Mouse (Mus musculus) fat pad, adult 2 months (tissue): ENCODE results near the gene Scrn1.

ENCODE experiments used
- DNase-seq: peaks from one replicate; pipeline ENCODE4 v3.0.0-alpha.2; 2011; ENCODE audit warnings: low read depth, low spot score; ENCODE audit errors: extremely low read depth

Scrn1 gene

DNA sequence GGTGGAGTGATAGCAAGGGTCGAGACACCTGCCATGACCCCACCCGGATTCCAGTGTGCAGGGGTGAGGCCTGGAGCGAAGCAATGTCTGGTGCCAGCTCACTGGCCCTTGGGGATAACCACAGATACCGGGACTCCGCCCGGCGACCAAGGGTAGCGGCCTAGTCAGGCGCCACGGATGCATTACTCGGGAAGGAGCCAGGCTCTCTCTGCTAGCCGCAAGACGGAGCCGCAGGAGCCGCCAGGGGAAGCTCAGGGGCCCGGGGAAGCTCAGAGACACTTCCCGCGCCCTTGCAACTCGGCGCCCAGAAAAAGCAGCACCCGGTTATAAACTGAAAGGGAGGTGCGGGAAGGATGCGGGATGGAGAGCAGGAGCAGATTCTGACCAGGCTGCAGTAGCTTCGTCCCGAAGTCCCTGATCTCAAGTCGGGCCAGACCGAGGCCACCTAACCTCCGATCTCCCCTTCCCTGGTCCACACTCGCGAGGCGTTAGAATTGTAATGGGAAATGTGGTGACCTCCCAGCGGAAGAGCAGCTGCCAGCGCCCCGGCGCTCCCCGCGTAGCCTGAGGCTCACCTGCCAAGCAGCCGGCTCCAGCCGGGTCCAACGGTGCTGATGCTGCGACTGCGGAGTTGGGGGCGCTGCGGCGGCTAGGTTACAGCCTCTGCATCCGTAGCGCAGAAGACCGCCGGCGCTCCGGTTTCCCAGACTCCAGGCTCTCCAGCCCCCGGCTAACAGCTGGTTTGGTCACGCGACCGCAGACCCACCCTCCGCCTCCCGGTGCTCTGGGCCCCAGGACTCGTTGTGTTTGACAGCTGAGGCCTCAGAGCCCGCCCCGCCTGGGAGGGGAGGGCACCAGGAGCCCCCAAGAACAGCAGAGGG lies at the start of gene Scrn1:
Gene Scrn1, minus strand, starts transcription at position 825 of the 881 bp plus-strand sequence.
- no peak for DNase-seq

DNA sequence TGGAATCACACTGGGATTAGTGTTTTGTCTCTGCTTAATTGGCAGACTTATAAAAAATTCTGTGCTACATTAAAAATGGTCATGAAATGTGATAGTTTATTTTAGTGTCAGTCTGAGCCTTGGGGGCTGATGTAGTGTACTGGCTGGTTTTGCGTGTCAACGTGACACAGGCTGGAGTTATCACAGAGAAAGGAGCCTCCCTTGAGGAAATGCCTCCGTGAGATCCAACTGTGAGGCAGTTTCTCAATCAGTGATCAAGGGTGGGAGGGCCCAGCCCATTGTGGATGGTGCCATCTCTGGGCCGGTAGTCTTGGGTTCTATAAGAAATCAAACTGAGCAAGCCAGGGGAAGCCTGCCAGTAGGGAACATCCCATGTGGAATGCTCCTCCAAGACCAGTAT lies 40.0 kb upstream of the Scrn1 start:
- DNase-seq = no peak

DNA sequence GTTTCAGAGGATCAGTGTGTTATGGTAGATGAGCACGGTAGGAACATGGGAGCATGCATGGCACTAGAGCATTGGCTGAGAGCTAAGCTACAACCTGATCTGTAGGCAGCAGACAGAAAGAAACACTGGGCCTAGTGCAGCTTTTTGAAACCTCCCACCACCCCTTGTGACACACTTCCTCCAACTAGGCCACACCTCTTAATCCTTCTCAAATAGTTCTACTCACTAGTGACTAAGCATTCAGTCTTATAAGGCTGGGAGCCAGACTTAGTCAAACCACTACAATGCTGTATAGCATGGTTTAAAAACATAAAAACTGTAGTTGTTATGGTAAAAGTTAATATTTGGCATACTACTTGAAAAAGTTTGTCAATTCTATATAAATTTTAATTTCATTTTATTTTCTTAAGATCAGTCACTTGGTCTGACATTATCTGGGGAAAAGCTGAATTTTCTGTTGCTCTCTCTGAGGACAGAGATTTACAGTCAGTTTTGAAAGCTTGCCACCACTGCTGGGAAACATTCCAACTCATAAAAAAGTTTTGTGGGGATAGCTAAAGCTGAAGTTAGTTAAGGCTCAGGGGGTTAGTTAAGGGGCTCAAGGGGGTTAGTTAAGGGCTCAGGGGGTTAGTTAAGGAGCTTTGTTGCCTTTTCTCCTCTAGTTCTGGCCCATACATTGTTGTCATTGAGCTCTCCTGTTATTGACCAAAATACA lies 37.9 kb upstream of the Scrn1 start:
- no peak for DNase-seq

DNA sequence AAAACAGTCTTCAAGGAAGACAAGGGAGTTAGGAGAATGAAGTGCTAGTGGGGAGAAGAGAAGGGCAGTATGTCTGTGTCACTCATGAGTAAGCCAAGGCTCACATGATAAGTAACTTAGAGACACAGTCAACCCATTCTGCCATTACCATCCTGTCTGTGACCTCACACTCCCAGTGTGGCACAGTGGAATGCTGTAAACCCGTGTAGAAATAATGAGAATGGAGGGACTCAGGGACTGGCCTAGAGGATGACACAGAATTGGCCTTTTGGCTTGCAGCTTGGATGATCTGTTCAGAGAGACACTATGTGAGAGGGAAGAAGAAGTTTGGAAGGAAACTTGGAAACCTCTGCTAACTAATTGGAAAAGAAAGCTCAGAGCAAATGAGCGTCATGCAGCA lies 36.6 kb upstream of the Scrn1 start:
- DNase-seq = no peak

DNA sequence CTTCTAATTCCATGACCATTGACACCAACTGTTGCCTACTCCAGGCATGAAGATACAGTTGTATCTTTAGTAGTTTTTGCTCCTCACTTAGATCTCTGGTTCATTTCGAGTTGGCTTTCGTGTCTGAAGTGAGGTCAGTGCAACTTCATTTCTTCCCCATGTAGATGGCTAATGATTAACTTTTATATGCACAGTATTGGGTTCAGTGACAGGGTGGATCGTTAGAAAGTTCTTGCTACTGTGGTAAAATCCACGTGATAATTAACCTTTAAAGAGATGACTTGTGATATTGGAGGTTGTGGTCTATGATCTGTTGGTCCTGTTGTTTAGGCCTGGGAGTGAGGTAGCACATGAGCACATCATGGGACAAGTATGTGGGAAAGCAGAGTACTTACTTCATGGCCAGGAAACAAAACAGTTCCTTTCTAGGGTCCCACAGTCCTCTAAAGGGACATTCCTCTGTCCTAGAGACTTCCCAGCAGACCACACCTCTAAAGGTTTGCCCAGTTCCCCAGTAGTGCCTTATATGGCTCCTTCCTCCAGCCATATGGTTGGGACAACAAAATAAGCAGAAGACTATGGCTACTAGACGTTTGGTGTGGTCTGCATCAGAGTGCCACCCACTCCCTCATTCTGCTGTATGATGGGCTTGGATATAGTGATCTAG lies 34.5 kb upstream of the Scrn1 start:
- DNase-seq = no peak

DNA sequence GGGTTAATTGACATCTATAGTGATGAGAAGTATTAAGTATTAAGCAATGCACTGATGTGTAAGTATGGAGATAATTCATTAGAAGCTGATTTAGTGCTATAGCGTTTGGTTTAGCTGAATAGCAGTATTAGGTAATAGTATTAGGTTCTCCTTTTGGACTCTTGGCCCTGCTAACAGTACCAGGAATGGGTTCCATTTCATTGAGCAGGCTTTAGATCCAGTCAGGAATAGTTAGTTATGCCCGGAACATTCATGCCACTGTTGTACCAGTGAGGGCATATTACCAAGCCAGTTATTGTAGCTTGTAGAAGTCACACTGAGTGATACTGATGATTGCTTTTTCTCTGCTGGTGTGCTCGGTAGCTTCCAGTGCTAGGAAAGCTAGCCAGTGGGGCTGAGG lies 31.4 kb upstream of the Scrn1 start:
- DNase-seq = no peak

DNA sequence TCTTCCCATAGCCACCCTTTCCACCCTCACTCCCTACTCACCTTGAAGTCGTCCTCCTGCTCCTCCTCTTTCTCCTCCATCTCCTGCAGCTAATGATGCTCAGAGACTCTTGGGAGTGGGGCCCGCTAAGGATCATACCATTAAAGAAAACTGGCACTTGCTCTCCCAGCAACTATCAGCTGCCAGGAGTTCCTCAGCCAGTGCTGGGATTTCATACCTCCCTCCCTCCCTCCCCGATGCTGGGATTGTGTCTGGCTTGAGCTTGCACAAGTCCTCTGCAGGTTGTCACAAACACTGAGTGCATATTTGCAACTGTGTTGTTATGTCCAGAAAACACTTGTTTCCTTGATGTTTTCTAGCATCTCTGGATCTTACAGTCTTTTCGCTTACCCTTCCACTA lies 30.9 kb upstream of the Scrn1 start, which contains the start of gene Fkbp14:
Gene Fkbp14, minus strand, starts transcription at position 101 of the 400 bp plus-strand sequence.
- no peak for DNase-seq

DNA sequence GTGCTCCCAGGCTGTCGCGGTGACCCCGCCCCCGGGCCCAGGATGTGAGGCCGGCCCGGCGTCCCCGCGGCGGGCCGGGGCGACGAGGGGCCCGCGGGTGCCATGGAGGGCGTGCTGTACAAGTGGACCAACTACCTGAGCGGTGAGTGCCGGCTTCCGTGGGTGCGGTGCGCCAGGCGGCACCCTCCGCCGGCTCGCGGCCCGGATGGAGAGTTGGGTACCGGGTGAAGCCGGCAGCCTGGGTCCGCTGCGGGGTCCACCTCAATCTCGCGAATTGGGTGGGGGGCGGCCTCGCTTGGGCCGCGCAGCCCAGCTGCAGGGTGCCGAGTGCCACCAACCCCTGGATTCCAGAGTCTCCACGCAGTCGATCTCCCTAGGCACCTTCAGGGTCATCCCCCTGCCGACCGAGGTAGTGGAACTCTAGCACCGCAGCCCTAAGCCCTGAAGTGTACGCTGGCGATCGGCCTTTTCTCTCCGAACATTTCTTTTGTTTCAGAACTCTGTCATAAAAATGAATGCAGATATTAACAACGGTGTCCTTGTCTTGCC lies 29.1 kb upstream of the Scrn1 start:
- no peak for DNase-seq

DNA sequence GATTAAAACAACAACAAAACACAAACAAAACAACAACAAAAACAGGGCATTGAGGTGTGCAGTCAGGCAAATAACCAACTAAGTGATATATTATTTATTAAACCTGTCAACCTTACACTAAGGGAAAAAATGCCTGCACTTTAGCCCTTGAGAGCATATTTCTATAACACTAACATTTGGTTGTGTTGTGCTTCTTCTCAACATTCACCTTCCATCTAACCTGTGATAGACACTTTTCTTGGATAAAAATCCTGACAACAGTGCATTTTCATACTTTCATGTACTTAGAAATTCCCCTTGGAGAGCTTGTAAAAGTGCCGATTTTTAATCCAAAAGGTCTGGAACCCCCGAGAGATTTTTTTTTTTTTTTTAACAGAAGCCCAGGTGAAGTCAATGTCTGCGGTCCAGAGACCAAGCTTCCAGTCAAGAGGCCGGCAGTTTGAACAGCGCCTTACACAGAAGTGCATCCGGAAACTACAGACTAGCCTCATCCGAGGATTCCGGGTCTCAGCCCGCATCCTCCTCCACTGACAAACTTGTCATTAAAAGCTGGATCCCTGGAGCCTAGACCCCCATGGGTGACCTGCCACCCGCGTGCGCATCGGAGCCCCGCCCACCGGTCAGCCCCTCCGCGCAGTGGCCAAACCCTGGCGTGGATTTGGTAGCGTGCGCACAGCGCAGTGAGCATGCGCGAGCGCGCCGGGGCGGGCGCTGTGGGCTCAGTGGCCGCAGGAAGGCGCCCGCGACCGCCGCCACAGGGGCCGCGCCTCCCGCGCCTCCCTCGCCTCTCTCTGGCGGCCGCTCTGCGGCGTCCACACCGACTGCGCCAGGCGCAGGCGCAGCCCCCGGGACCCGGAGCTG lies 28.4 kb upstream of the Scrn1 start, which contains the start of gene Plekha8:
Gene Plekha8, plus strand, starts transcription at position 643 of the 861 bp plus-strand sequence.
- no peak for DNase-seq

DNA sequence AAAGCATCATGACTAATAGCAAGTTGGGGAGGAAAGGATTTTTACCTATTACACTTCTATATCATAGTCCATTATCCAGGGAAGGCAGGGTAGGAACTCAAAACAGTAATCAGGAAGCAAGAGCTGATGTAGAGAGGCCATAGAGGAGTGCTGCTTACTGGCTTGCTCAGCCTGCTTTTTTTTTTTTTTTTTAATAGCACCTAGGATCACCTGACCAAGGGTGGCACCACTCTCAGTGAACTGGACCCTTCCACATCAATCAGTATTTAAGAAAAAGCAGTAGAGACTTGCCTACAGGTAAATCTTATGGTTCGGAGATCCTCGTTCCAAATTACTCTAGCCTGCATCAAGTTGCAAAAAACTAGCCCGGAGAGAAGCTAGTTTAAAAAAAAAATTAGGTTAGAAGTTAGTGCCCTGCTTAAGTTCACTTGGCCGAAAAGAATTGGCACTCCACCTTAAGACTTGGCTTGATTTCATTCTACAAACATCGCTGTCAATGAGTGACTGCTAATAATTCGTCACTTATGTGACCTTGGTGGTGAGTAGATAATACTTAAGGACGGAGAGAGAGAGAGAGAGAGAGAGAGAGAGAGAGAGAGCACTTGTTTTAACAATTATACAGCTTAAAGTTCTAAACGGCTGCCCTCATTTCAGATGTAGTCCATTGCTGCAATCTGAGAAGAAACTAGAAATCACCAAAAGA lies 27.6 kb upstream of the Scrn1 start:
- no peak for DNase-seq

DNA sequence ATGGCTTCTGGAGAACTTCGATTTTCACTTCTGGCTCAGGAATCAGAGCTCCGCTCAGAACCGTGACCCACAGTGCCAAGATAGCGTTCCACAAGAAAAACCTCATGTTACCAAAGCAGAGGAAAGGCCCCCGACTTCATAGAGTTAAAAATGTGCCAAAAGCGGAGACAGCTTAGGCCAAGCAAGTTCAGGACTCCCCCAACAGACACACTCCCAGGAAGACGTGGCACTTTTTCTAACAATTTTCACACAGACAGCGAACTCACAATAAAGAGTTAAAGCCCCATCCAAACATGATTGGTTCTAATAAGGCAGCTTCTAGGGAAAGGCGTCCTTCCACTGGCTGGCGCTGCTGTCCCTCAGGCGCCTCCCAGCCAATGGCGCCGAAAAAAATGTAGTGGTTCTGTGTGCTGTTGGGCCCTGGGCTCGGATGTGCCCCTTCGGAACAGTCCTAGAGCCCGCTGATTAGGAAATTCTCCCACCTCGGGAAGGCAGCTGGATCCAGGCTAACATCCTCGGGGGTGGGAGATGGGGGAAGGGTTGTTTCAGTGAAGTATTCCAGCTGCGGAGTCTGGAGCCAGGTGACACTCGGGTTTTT lies 26.7 kb upstream of the Scrn1 start:
- no peak for DNase-seq

DNA sequence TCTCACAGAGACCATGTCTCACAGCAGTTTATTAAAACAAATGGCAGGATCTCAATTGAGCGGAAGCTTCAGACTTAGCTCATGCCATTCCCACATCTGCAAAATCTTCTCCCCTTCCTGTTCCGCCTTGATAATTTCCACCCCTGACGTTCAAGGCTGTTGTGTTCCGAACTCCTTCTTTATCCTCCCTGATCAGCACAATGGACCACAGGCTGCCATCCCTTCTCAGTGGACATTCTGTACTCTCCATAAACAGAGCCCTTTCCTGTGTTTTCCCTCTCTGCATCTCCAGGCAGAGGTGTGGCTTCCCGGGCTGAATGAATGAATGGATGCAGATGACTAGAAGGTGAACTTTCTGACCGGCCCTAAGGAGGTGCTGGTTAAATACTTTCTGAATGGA lies 25.5 kb upstream of the Scrn1 start:
- DNase-seq = no peak

DNA sequence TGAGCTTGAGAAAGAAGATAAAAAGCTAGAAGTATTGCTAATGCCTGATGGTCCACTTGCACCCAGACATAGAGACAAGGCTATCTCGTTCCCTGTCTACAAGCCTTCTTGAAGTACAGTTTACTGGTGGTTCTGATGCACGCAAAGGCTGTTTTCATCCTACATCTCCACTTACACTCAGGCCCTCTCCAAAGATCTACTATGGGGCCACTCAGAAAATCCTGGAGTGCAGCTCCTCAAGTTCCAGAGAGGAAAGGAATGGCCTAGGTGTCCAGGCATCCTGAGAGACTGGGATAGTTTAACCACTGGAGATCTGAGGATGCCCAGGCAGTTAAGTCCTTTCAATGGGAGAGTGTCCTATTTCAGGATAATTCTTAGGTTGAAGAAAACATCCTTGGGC lies 24.4 kb upstream of the Scrn1 start:
- DNase-seq = no peak

DNA sequence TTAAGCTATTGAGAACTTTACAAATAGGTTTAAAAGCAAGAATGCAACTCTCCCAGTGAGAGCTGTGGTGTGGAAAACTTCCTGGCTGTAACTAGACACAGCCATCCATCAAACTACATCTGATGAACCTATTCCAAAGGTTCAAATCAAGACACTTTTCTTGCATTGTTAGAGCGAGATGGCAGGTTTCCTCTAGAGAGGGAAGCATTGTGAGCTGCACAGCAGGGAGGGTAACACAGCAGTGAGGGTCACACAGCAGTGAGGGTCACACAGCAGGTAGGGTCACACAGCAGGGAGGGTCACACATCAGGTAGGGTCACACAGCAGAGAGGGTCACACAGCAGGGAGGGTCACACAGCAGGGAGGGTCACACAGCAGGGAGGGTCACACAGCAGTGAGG lies 21.9 kb upstream of the Scrn1 start:
- no peak for DNase-seq

DNA sequence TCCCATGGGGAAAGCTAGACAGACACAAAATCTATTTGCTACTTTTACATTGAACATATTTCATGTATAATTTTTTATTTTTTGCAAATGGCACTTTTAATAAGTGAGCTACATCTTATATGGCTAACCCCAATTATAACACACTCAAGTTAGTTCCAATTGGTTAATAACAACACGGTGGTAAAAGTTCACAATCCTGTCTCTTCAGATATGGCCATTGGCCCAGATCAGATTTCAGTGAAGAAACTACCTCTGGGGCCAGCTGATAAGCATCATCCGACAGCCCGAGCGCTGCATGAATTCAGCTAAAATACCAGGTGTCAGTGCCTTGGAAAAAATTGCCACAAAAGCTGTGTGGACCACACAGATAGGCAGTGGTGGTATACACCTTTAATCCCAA lies 21.4 kb upstream of the Scrn1 start:
- DNase-seq = no peak

DNA sequence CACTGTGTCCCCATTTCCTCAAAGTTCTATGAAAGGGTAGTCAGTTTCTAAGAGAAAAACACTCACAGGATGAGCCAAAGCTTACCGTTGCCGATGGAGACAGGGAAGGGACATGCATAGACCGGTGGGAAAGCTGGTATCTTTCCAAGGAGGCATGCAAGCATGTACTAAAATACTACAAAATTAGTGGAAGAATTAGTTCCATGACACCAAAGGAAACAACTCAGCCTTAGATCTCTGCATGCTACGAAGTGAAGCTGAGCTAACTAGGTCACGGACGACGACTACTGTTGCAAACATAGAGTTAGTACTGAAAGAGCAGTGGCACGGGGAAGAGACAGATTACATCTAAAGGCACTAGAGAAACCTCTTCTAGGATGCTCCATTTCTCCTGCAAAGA lies 20.6 kb upstream of the Scrn1 start:
- DNase-seq = no peak

DNA sequence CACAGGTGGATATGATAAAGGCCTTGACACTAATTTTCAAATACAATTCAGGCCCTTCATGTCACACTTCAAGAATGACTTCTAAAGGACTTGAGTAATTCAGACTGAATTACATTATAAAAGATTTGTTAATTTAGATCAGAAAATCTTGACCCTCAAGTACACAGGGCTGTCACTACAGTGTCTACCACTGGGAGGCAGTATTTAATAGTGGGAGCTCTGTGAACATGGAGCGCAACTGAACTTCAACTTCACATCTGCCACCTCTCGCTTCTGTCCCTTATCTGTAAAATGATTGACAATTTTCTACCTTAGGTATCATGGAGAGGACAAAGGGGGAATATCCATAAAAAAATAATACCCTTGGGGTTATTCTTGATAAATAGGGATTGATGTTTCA lies 19.9 kb upstream of the Scrn1 start:
- no peak for DNase-seq

DNA sequence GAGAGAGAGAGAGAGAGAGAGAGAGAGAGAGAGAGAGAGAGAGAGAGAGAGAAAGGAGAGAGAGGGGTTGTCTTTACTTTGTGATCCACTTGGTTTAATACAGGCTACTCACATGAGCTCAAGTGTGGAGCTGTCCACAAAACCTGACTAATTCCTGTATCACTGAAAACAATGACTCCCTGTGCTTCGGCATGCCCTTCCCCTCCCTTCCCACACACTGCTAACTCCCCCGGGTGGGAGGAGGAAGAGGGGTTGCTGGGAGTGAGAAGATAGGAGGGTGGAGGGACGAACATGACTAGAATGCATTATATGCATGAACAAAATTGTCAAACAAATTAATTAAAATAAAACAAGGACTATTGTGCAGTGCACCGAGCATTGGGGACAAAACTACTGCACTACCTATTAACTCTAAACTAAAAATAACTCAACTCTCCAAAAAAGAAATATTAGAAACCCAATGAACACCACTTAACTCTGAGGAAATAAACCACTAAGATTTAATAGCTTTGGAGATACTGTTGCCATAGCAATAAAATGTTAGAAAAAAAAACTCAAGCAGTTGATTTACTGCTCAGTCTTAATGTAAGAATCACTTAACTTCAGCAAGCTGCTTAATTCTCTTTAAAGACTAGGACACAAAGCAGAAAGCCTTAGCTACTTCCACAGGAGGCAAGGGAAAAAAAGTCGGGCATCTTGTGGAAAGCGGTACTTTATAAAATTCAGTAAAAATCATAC lies 7.1 kb upstream of the Scrn1 start:
- no peak for DNase-seq

DNA sequence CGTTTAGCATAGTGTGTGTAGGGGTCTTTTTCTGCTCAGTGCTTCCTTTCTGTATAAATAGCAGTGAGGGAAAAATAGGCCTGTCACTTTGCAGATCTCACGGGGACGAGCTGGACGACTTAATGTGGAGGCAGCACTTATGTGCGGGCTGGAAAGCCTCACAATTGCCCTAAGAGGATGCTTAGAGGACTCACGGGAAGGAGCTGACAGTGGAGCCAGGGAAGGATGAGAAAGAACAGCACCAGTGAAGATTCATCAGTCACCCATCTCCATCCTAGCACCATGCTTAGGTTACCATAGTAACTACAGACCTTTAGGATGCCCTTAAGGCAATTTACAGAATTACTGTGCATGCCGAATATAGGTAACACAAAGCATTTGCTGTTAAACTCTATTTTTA lies 3.5 kb upstream of the Scrn1 start:
- DNase-seq = no peak
